Comparison of ENCODE assay signal across 23 mouse cellular contexts in the genomic region with DNA sequence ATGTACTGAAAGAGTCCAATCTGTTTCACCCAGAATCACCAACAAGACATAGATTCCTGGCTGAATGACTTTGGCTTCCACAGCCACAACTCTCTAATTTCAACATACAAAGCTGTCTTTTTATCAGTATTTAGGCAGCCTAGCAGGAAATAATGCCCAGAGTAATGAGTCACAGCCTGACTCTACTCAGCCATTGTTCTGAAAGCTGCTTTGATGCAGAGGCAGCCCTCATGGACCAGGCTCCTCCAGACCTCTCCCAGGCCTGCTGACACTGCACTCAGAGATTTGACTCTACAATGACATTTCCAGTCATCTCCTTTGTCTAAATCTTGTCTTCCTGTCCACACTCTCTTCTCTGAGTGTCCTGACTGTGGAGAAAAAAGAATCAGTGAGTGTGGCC.
A peak's percentile ranks its signal among the peaks of the same experiment; 100 is the strongest.
DNase-seq lines count a peak whose midpoint lies in the region; ATAC-seq and TF ChIP-seq lines count a peak whose summit lies in the region.
"Had no signal": no experiment of that assay in that cellular context is flagged by ENCODE, and none has a peak within 500 bp of the region (broad histone marks: within the 10 kb centered on the region; RNA-seq: fewer than 3 reads in every experiment).

No protein-coding gene starts in this region.

- H3K9me3 ChIP-seq in forebrain, embryonic 11.5 days (ENCODE audit: control insufficient read depth, low read length): no peaks in the 10 kb centered on the region
- no peaks in the 10 kb centered on the region for H3K9me3 ChIP-seq in forebrain, postnatal 0 days (ENCODE audit: low read length)
- no peaks in the 10 kb centered on the region for H3K9me3 ChIP-seq in lung, embryonic 14.5 days (ENCODE audit: low read depth, low read length)
- H3K9me3 ChIP-seq: embryonic facial prominence, embryonic 15.5 days; hindbrain, embryonic 12.5 days; neural tube, embryonic 12.5 days; stomach, embryonic 15.5 days had no signal

- no peak for ATAC-seq in forebrain, embryonic 11.5 days (replicated peaks; ENCODE audit: low FRiP score)
- ATAC-seq in forebrain, postnatal 0 days: no peak
- peak; percentile 60; the same call in 1 of the 2 replicates for ATAC-seq in lung, embryonic 14.5 days (ENCODE audit: insufficient read depth)

- no peak for DNase-seq in forebrain, embryonic 11.5 days (ENCODE audit: low spot score)
- DNase-seq in forebrain, postnatal 0 days: no peak
- DNase-seq in lung, embryonic 14.5 days: no peak
- no peak for DNase-seq in lung, postnatal 4 days
- DNase-seq in 3T3-L1 (ENCODE audit: low read depth, low spot score): peak; percentile 10
- peak; percentile 55 for DNase-seq in brain, adult 2 months (ENCODE audit: low read depth, low spot score)
- no peak for DNase-seq in gastrocnemius, adult 2 months
- no peak for DNase-seq in spleen, adult 12 weeks (ENCODE audit: low spot score)
- DNase-seq: adrenal gland, adult 8-10 months; cerebellum, adult 9-11 months; gastrocnemius, postnatal 10 days; heart, adult 18-20 months; heart, postnatal 14 days; kidney, adult 18-20 months; layer of hippocampus, postnatal 36 days; lung, postnatal 14 days; right cerebral cortex, postnatal 14 days had no signal

- intact Hi-C loops in gastrocnemius, adult 2 months (cut with DNase I): no loop called here

- no peaks in the 10 kb centered on the region for H3K27me3 ChIP-seq in forebrain, embryonic 11.5 days (ENCODE audit: control insufficient read depth, insufficient read depth, low read length)
- H3K27me3 ChIP-seq in forebrain, postnatal 0 days (ENCODE audit: insufficient read depth, low read length): no peaks in the 10 kb centered on the region
- H3K27me3 ChIP-seq in lung, embryonic 14.5 days (ENCODE audit: insufficient read depth, low read length): no peaks in the 10 kb centered on the region
- H3K27me3 ChIP-seq: embryonic facial prominence, embryonic 15.5 days; hindbrain, embryonic 12.5 days; neural tube, embryonic 12.5 days; stomach, embryonic 15.5 days had no signal

- H3K4me3 ChIP-seq in forebrain, embryonic 11.5 days (ENCODE audit: low read depth, low read length): no peak overlapping the region
- H3K4me3 ChIP-seq in forebrain, postnatal 0 days (ENCODE audit: low read depth, low read length): no peak overlapping the region
- H3K4me3 ChIP-seq in lung, embryonic 14.5 days (ENCODE audit: low read depth, low read length): no peak overlapping the region
- H3K4me3 ChIP-seq in gastrocnemius, adult 2 months: no peak overlapping the region
- H3K4me3 ChIP-seq: embryonic facial prominence, embryonic 15.5 days; hindbrain, embryonic 12.5 days; neural tube, embryonic 12.5 days; stomach, embryonic 15.5 days had no signal

- H3K4me2 ChIP-seq in forebrain, embryonic 11.5 days (ENCODE audit: low read depth, low read length, severe bottlenecking): no peak overlapping the region
- H3K4me2 ChIP-seq in forebrain, postnatal 0 days (ENCODE audit: low read depth): no peak overlapping the region
- H3K4me2 ChIP-seq in lung, embryonic 14.5 days: no peak overlapping the region
- H3K4me2 ChIP-seq: embryonic facial prominence, embryonic 15.5 days; hindbrain, embryonic 12.5 days; neural tube, embryonic 12.5 days; stomach, embryonic 15.5 days had no signal

- H3K36me3 ChIP-seq in forebrain, embryonic 11.5 days (ENCODE audit: control insufficient read depth, insufficient read depth, low read length): no peaks in the 10 kb centered on the region
- H3K36me3 ChIP-seq in forebrain, postnatal 0 days (ENCODE audit: insufficient read depth): no peaks in the 10 kb centered on the region
- H3K36me3 ChIP-seq in lung, embryonic 14.5 days (ENCODE audit: insufficient read depth): no peaks in the 10 kb centered on the region
- H3K36me3 ChIP-seq: embryonic facial prominence, embryonic 15.5 days; hindbrain, embryonic 12.5 days; neural tube, embryonic 12.5 days; stomach, embryonic 15.5 days had no signal

- no peak overlapping the region for H3K9ac ChIP-seq in forebrain, embryonic 11.5 days (ENCODE audit: low read length)
- no peak overlapping the region for H3K9ac ChIP-seq in forebrain, postnatal 0 days
- H3K9ac ChIP-seq in lung, embryonic 14.5 days: no peak overlapping the region
- H3K9ac ChIP-seq: embryonic facial prominence, embryonic 15.5 days; hindbrain, embryonic 12.5 days; liver, embryonic 14.5 days; neural tube, embryonic 12.5 days; stomach, embryonic 15.5 days had no signal

- no peaks in the 10 kb centered on the region; the same call in 1 of the 2 replicates for H3K4me1 ChIP-seq in forebrain, embryonic 11.5 days (replicated peaks; ENCODE audit: control insufficient read depth, insufficient read depth, low read length)
- 0 out of 2 replicates have a peak, but pooled peaks cover 3% of the 10 kb centered on the region for H3K4me1 ChIP-seq in forebrain, postnatal 0 days (ENCODE audit: insufficient read depth)
- H3K4me1 ChIP-seq in lung, embryonic 14.5 days (ENCODE audit: insufficient read depth): no peaks in the 10 kb centered on the region
- H3K4me1 ChIP-seq: embryonic facial prominence, embryonic 15.5 days; hindbrain, embryonic 12.5 days; stomach, embryonic 15.5 days had no signal

- TF ChIP-seq CTCF in forebrain, postnatal 0 days (IDR thresholded peaks at IDR 0.05; ENCODE audit: low read depth): no peak
- no peak for TF ChIP-seq CTCF in lung, embryonic 14.5 days (IDR thresholded peaks at IDR 0.05; ENCODE audit: low read depth)
- TF ChIP-seq CTCF in gastrocnemius, adult 2 months (IDR thresholded peaks at IDR 0.05): no peak

- peak overlapping the region; percentile 28; the same call in 1 of the 2 replicates for H3K27ac ChIP-seq in forebrain, embryonic 11.5 days (ENCODE audit: low read depth, low read length)
- no peak overlapping the region for H3K27ac ChIP-seq in forebrain, postnatal 0 days (ENCODE audit: low read depth, low read length)
- no peak overlapping the region for H3K27ac ChIP-seq in lung, embryonic 14.5 days (ENCODE audit: low read depth)
- no peak overlapping the region for H3K27ac ChIP-seq in gastrocnemius, adult 2 months
- H3K27ac ChIP-seq: embryonic facial prominence, embryonic 15.5 days; hindbrain, embryonic 12.5 days; kidney, postnatal 0 days; liver, embryonic 14.5 days; neural tube, embryonic 12.5 days; stomach, embryonic 15.5 days had no signal

Comparison
In these comparisons a context has a peak if more than half of its experiments do, and no peak if none do; other contexts are left out.
1. DNase-seq: peak in 3T3-L1 (single experiment) and brain, adult 2 months (single experiment); none in forebrain, embryonic 11.5 days (single experiment), forebrain, postnatal 0 days (single experiment), lung, embryonic 14.5 days (single experiment), lung, postnatal 4 days (0 of 2), gastrocnemius, adult 2 months (single experiment) and spleen, adult 12 weeks (single experiment).